In genomic region chr11:97744063-97744717, GRCm38 (mm10) we compare ENCODE assay signal across 7 mouse cellular contexts. TPM values are rescaled to one million over a fixed set of nuclear protein-coding genes. Genes with fewer than 3 reads are reported as not detected.
DNase-seq lines count a peak whose midpoint lies in the region; ATAC-seq and TF ChIP-seq lines count a peak whose summit lies in the region.

Gene Pip4k2b (minus strand): TSS chr11:97744704.

- H3K4me2 ChIP-seq in embryonic facial prominence, embryonic 12.5 days (replicated peaks): peak within 1 kb of the TSS; percentile 81
- H3K4me2 ChIP-seq in kidney, postnatal 0 days (ENCODE audit: low read length): peak within 1 kb of the TSS; percentile 74
- H3K4me2 ChIP-seq in liver, postnatal 0 days (ENCODE audit: low read depth, low read length): peak within 1 kb of the TSS; percentile 76

- H3K9me3 ChIP-seq in ES-E14 (ENCODE audit: control insufficient read depth, insufficient read depth, low read depth, low read length): no peaks in the 10 kb centered on the region
- no peaks in the 10 kb centered on the region for H3K9me3 ChIP-seq in embryonic facial prominence, embryonic 12.5 days
- H3K9me3 ChIP-seq in kidney, postnatal 0 days (replicated peaks; ENCODE audit: low read length): no peaks in the 10 kb centered on the region
- no peaks in the 10 kb centered on the region for H3K9me3 ChIP-seq in liver, postnatal 0 days (ENCODE audit: low read length)

- peaks cover 0 to 27% of the 10 kb centered on the region in 2 experiments; a peak in 2 of 4 replicates for H3K4me1 ChIP-seq in ES-E14 (ENCODE audit: control insufficient read depth in 2 of 2, insufficient read depth in 2 of 2, low read length in 2 of 2, poor library complexity in 1 of 2)
- peaks cover 16% of the 10 kb centered on the region; the same call in 1 of the 2 replicates for H3K4me1 ChIP-seq in embryonic facial prominence, embryonic 12.5 days
- peaks cover 30% of the 10 kb centered on the region for H3K4me1 ChIP-seq in kidney, postnatal 0 days (replicated peaks; ENCODE audit: insufficient read depth, low read length)
- peaks cover 18% of the 10 kb centered on the region for H3K4me1 ChIP-seq in liver, postnatal 0 days (ENCODE audit: insufficient read depth)

- no peak for TF ChIP-seq EP300 in liver, postnatal 0 days (IDR thresholded peaks at IDR 0.05; ENCODE audit: low read depth)

- peak; percentile 17 for ATAC-seq in embryonic facial prominence, embryonic 12.5 days (ENCODE audit: insufficient number of reproducible peaks, insufficient read depth, low FRiP score, low TSS enrichment)
- ATAC-seq in granulocyte monocyte progenitor cell, adult 5-6 weeks (replicated peaks; ENCODE audit: poor library complexity, severe bottlenecking): peak; percentile 15; the same call in 1 of the 2 replicates
- peak; percentile 36 for ATAC-seq in kidney, postnatal 0 days (replicated peaks; ENCODE audit: low FRiP score, low read depth)
- peak; percentile 37 for ATAC-seq in liver, postnatal 0 days
- no peak for ATAC-seq in neutrophil, adult 5-6 weeks (ENCODE audit: extremely low read depth, insufficient number of reproducible peaks, low FRiP score, poor library complexity, severe bottlenecking)

- H3K27ac ChIP-seq in ES-E14 (ENCODE audit: insufficient read depth, low read depth, low read length, poor library complexity, severe bottlenecking): peak within 1 kb of the TSS; percentile 93
- peak within 1 kb of the TSS; percentile 87 for H3K27ac ChIP-seq in embryonic facial prominence, embryonic 12.5 days
- peak within 1 kb of the TSS; percentile 97 for H3K27ac ChIP-seq in kidney, postnatal 0 days
- H3K27ac ChIP-seq in liver, postnatal 0 days (ENCODE audit: low read depth): peak within 1 kb of the TSS; percentile 92

- in situ Hi-C loops in ES-E14 (cut with MboI; ENCODE audit: low sequenced_read_pairs in 2 of 2, unreplicated experiment in 2 of 2): no loop called here

- no peak for TF ChIP-seq CTCF in kidney, postnatal 0 days (IDR thresholded peaks at IDR 0.05; ENCODE audit: low read depth)
- no peak for TF ChIP-seq CTCF in liver, postnatal 0 days (IDR thresholded peaks at IDR 0.05; ENCODE audit: low read depth)

- peak within 1 kb of the TSS; percentile 91 to 98 for H3K4me3 ChIP-seq in ES-E14 (ENCODE audit: insufficient read depth in 1 of 2, low read depth in 1 of 2, low read length in 2 of 2, poor library complexity in 1 of 2, severe bottlenecking in 1 of 2)
- peak within 1 kb of the TSS; percentile 66 for H3K4me3 ChIP-seq in embryonic facial prominence, embryonic 12.5 days
- H3K4me3 ChIP-seq in kidney, postnatal 0 days (replicated peaks; ENCODE audit: low read depth, low read length): peak within 1 kb of the TSS; percentile 82
- peak within 1 kb of the TSS; percentile 78 for H3K4me3 ChIP-seq in liver, postnatal 0 days (ENCODE audit: low read depth, low read length)

- peaks cover 5% of the 10 kb centered on the region; the same call in 1 of the 2 replicates for H3K36me3 ChIP-seq in ES-E14 (ENCODE audit: control insufficient read depth, insufficient read depth, low read length, poor library complexity, severe bottlenecking)
- H3K36me3 ChIP-seq in embryonic facial prominence, embryonic 12.5 days: peaks cover 27% of the 10 kb centered on the region
- H3K36me3 ChIP-seq in kidney, postnatal 0 days (ENCODE audit: insufficient read depth, low read length): peaks cover 17% of the 10 kb centered on the region; the same call in 1 of the 2 replicates
- peaks cover 22% of the 10 kb centered on the region for H3K36me3 ChIP-seq in liver, postnatal 0 days (replicated peaks; ENCODE audit: insufficient read depth, low read length)

- DNase-seq in A20 (ENCODE audit: low read depth, low spot score) (peak; percentile 76), ES-E14 (ENCODE audit: low read depth, low spot score) (no peak)
- DNase-seq in kidney, postnatal 0 days (ENCODE audit: low spot score): no peak
- DNase-seq in liver, postnatal 0 days: no peak

- WGBS in embryonic facial prominence, embryonic 12.5 days: under 1% methylated on average over 63 of the region's 63 CpGs
- under 1% methylated on average over 52 of the region's 63 CpGs for WGBS in kidney, postnatal 0 days
- under 1% methylated on average over 39 of the region's 63 CpGs for WGBS in liver, postnatal 0 days (ENCODE audit: insufficient replicate concordance)

- peak within 1 kb of the TSS; percentile 93 for H3K9ac ChIP-seq in ES-E14 (ENCODE audit: insufficient read depth, low read depth, low read length, poor library complexity, severe bottlenecking)
- H3K9ac ChIP-seq in embryonic facial prominence, embryonic 12.5 days: peak within 1 kb of the TSS; percentile 81
- H3K9ac ChIP-seq in kidney, postnatal 0 days (ENCODE audit: low read depth, low read length): peak within 1 kb of the TSS; percentile 86
- H3K9ac ChIP-seq in liver, postnatal 0 days (replicated peaks): peak within 1 kb of the TSS; percentile 86

- no peaks in the 10 kb centered on the region for H3K27me3 ChIP-seq in embryonic facial prominence, embryonic 12.5 days
- no peaks in the 10 kb centered on the region for H3K27me3 ChIP-seq in kidney, postnatal 0 days (ENCODE audit: insufficient read depth, low read length)
- H3K27me3 ChIP-seq in liver, postnatal 0 days (ENCODE audit: insufficient read depth, low read length): no peaks in the 10 kb centered on the region

TF ChIP-seq in ES-E14, 5 proteins besides CTCF, POLR2A, EP300 and RAD21:
- TF ChIP-seq ZNF384 (IDR thresholded peaks at IDR 0.05; ENCODE audit: low read depth, low read length) (no peak), ZC3H11A (IDR thresholded peaks at IDR 0.05; ENCODE audit: borderline replicate concordance, low read depth, low read length) (no peak)

RNA-seq across cellular contexts. Expression of gene Pip4k2b, which starts in this region (rescaled TPM):
- total RNA-seq in ES-E14 (2012; rRNA removed): 26.5 and 31.3 TPM in 2 replicates
- polyA plus RNA-seq in embryonic facial prominence, embryonic 12.5 days (2016; fragmentation: Nextera tagmentation; extraction: Ambion mirVana): 2.6 and 3.0 TPM in 2 replicates
- total RNA-seq in granulocyte monocyte progenitor cell, adult 5-6 weeks (2014; fragmentation: Nextera tagmentation): 23.4 and 28.1 TPM in 2 replicates
- 16.6 and 20.8 TPM in 2 replicates for total RNA-seq in granulocyte monocyte progenitor cell, adult 5-6 weeks (2017)
- polyA plus RNA-seq in kidney, postnatal 0 days (2015; fragmentation: Nextera tagmentation; extraction: Ambion mirVana): 1.5 TPM in 2 replicates
- polyA plus RNA-seq in liver, postnatal 0 days (2015; fragmentation: Nextera tagmentation; extraction: Ambion mirVana): 0.53 and 0.59 TPM in 2 replicates
- 29.0 and 30.6 TPM in 2 replicates for total RNA-seq in neutrophil, adult 5-6 weeks (2017)

Comparison
In these comparisons a context has a peak if more than half of its experiments do, and no peak if none do; other contexts are left out.
1. Peak in ATAC-seq, H3K4me3 ChIP-seq, H3K27ac ChIP-seq, H3K9ac ChIP-seq and H3K4me2 ChIP-seq in liver, postnatal 0 days; RNA of the gene not detected or under 1 TPM.